Mouse (Mus musculus) ES-E14 (cell line): ENCODE measurements at regions not wholly inside any gene's neighbourhood (a gene's known extent, or its start where the extent isn't known, plus 50 kb on each side); places are given as distances from the start of the nearest gene placed in this dataset.

ENCODE experiments used
- DNase-seq: peaks from one replicate; pipeline ENCODE4 v3.0.0-alpha.2; 2013; ENCODE audit warnings: low read depth, low spot score
- H3K27ac ChIP-seq: 2 replicates; pipeline ENCODE4 v1.5.1; 2012; ENCODE audit warnings: low read depth, mild to moderate bottlenecking, low read length, moderate library complexity, mixed read lengths; ENCODE audit not compliant: poor library complexity, insufficient read depth, severe bottlenecking
- H3K36me3 ChIP-seq: 2 replicates; pipeline ENCODE4 v1.6.1; 2012; ENCODE audit warnings: mild to moderate bottlenecking, low read length, moderate library complexity, mixed read lengths; ENCODE audit not compliant: control insufficient read depth, poor library complexity, insufficient read depth, severe bottlenecking
- H3K4me1 ChIP-seq, 2 experiments: fragments of 150-350 bp in 1 of 2; sonication (generic) in 1 of 2; 2 replicates each; pipeline ENCODE4 v1.6.1; 2012; ENCODE audit warnings: low read length in 2 of 2, mild to moderate bottlenecking in 1 of 2, mixed read lengths in 1 of 2; ENCODE audit not compliant: control insufficient read depth in 2 of 2, insufficient read depth in 2 of 2, poor library complexity in 1 of 2
- H3K4me3 ChIP-seq, 2 experiments: fragments of 150-350 bp in 1 of 2; sonication (generic) in 1 of 2; 2 replicates each; pipeline ENCODE4 v1.5.1; 2012; ENCODE audit warnings: low read length in 2 of 2, low read depth in 1 of 2, mild to moderate bottlenecking in 1 of 2, mixed read lengths in 1 of 2; ENCODE audit not compliant: insufficient read depth in 1 of 2, poor library complexity in 1 of 2, severe bottlenecking in 1 of 2
- H3K9ac ChIP-seq: 2 replicates; pipeline ENCODE4 v1.6.1; 2012; ENCODE audit warnings: low read depth, mild to moderate bottlenecking, low read length, mixed read lengths; ENCODE audit not compliant: poor library complexity, insufficient read depth, severe bottlenecking
- H3K9me3 ChIP-seq: fragments of 150-350 bp; sonication (generic); 2 replicates; pipeline ENCODE4 v1.6.1; 2012; ENCODE audit warnings: low read depth, mild to moderate bottlenecking, low read length; ENCODE audit not compliant: control insufficient read depth, insufficient read depth
- CHD2 ChIP-seq: IDR thresholded peaks from 2 replicates; pipeline ENCODE4 v1.6.1; 2014; ENCODE audit warnings: mild to moderate bottlenecking, low read depth, low read length, inconsistent platforms
- HCFC1 ChIP-seq: IDR thresholded peaks from 2 replicates; pipeline ENCODE4 v1.6.1; 2012; ENCODE audit warnings: low read length, inconsistent platforms, borderline replicate concordance; ENCODE audit not compliant: insufficient read depth
- MAFK ChIP-seq: IDR thresholded peaks from 2 replicates; pipeline ENCODE4 v1.6.1; 2014; ENCODE audit warnings: mild to moderate bottlenecking, low read depth, low read length, inconsistent platforms; ENCODE audit not compliant: insufficient read depth
- ZC3H11A ChIP-seq: IDR thresholded peaks from 2 replicates; pipeline ENCODE4 v1.6.1; 2012; ENCODE audit warnings: low read depth, mild to moderate bottlenecking, inconsistent platforms, low read length, borderline replicate concordance
- ZNF384 ChIP-seq: IDR thresholded peaks from 2 replicates; pipeline ENCODE4 v1.6.1; 2012; ENCODE audit warnings: low read depth, low read length, inconsistent platforms
- in situ Hi-C, 2 experiments: fragments of 600-800 bp; cut with MboI; formaldehyde crosslinking; loops; one replicate each; pipeline ENCODE4 v1.15.1; 2025; ENCODE audit warnings: low sequenced_read_pairs in 2 of 2, inconsistent platforms in 1 of 2; ENCODE audit not compliant: unreplicated experiment in 2 of 2

GRCm38 (mm10) chr13:97430885-97431284 is 190.0 kb downstream of the Enc1 start:
- H3K36me3 ChIP-seq: no peaks in the 10 kb centered on the region
- H3K4me1 ChIP-seq: peaks cover 9 to 18% of the 10 kb centered on the region in 2 experiments
- H3K27ac ChIP-seq: no peak overlapping the region
- TF ChIP-seq HCFC1 (no peak), CHD2 (no peak), MAFK (peak; percentile 96)
- in situ Hi-C loops: no loop called here
- H3K9ac ChIP-seq: no peak overlapping the region
- H3K4me3 ChIP-seq: no peak overlapping the region
- no peaks in the 10 kb centered on the region for H3K9me3 ChIP-seq
- DNase-seq: no peak

GRCm38 (mm10) chr13:97428163-97428562 is 187.3 kb downstream of the Enc1 start:
- TF ChIP-seq CHD2 (no peak), HCFC1 (no peak), ZNF384 (no peak), MAFK (no peak), ZC3H11A (no peak)
- Histone ChIP-seq H3K4me1 (peaks cover 0 to 14% of the 10 kb centered on the region in 2 experiments; a peak in 1 of 4 replicates), H3K36me3 (no peaks in the 10 kb centered on the region), H3K9me3 (no peaks in the 10 kb centered on the region), H3K4me3 (no peak overlapping the region), H3K27ac (no peak overlapping the region), H3K9ac (no peak overlapping the region)
- in situ Hi-C loops: no loop called here
- DNase-seq: no peak

GRCm38 (mm10) chr13:97427537-97427936 is 186.6 kb downstream of the Enc1 start:
- Histone ChIP-seq H3K9ac (no peak overlapping the region), H3K4me1 (peaks cover 0 to 14% of the 10 kb centered on the region in 2 experiments; a peak in 1 of 4 replicates), H3K36me3 (no peaks in the 10 kb centered on the region), H3K4me3 (no peak overlapping the region), H3K9me3 (no peaks in the 10 kb centered on the region), H3K27ac (no peak overlapping the region)
- DNase-seq: no peak
- in situ Hi-C loops: no loop called here
- no peak for TF ChIP-seq CHD2
- TF ChIP-seq ZNF384: no peak
- no peak for TF ChIP-seq ZC3H11A
- no peak for TF ChIP-seq HCFC1
- TF ChIP-seq MAFK: no peak

- no peak overlapping the region for H3K4me3 ChIP-seq
- DNase-seq: no peak
- in situ Hi-C loops: no loop called here
- TF ChIP-seq ZNF384 (no peak), HCFC1 (no peak), MAFK (no peak), ZC3H11A (no peak), CHD2 (no peak)
- H3K4me1 ChIP-seq: peaks cover 0 to 12% of the 10 kb centered on the region in 2 experiments; a peak in 1 of 4 replicates
- H3K36me3 ChIP-seq: no peaks in the 10 kb centered on the region
- no peak overlapping the region for H3K27ac ChIP-seq
- H3K9me3 ChIP-seq: no peaks in the 10 kb centered on the region
- no peak overlapping the region for H3K9ac ChIP-seq
Observed at GRCm38 (mm10) chr13:97425731-97426130, 184.8 kb downstream of the Enc1 start.

- no peak overlapping the region for H3K4me3 ChIP-seq
- TF ChIP-seq CHD2: no peak
- TF ChIP-seq ZNF384: no peak
- TF ChIP-seq MAFK: no peak
- TF ChIP-seq HCFC1: no peak
- TF ChIP-seq ZC3H11A: no peak
Observed at GRCm38 (mm10) chr13:97423911-97424310, 183.0 kb downstream of the Enc1 start.

More at GRCm38 (mm10) chr13:97423911-97424310, 183.0 kb downstream of the Enc1 start:
- Histone ChIP-seq H3K4me1 (peaks cover 0 to 7% of the 10 kb centered on the region in 2 experiments; a peak in 1 of 4 replicates), H3K27ac (no peak overlapping the region), H3K9me3 (no peaks in the 10 kb centered on the region), H3K36me3 (no peaks in the 10 kb centered on the region), H3K9ac (no peak overlapping the region)
- DNase-seq: no peak
- in situ Hi-C loops: no loop called here
